Mouse (Mus musculus): ENCODE results near the gene Bricd5. TPM values are rescaled to one million over a fixed set of nuclear protein-coding genes. Genes with fewer than 3 reads are reported as not detected.
A peak's percentile ranks its signal among the peaks of the same experiment; 100 is the strongest.

Gene Bricd5
- polyA plus RNA-seq, 1 experiment from 2014 or later, result not detected

GRCm38 (mm10) chr17:24514270-24515257, 40.9 kb downstream of the Bricd5 start:
- H3K4me3 ChIP-seq (ENCODE audit: low read depth, low read length), result no peak overlapping the region
- WGBS, result 87% methylated on average over 24 of the region's 24 CpGs
- peak overlapping the region; percentile 12; the same call in 1 of the 2 replicates for H3K27ac ChIP-seq (ENCODE audit: low read length)
- H3K9me3 ChIP-seq (ENCODE audit: control insufficient read depth, low read depth, low read length), result no peaks in the 10 kb centered on the region
- no peak for ATAC-seq (ENCODE audit: insufficient number of reproducible peaks, insufficient read depth, low FRiP score, low read depth)
- H3K27me3 ChIP-seq (ENCODE audit: control insufficient read depth, insufficient read depth, low read length), result no peaks in the 10 kb centered on the region
- H3K36me3 ChIP-seq (ENCODE audit: control insufficient read depth, insufficient read depth, low read length), result peaks cover 66% of the 10 kb centered on the region
- no peaks in the 10 kb centered on the region for H3K4me1 ChIP-seq (ENCODE audit: control insufficient read depth, insufficient read depth, low read length)
- no peak overlapping the region for H3K9ac ChIP-seq (replicated peaks; ENCODE audit: low read depth, low read length)
- H3K4me2 ChIP-seq (replicated peaks; ENCODE audit: low read depth, low read length), result no peak overlapping the region

- Histone ChIP-seq H3K9ac (replicated peaks; ENCODE audit: low read depth, low read length) (no peak overlapping the region), H3K27ac (ENCODE audit: low read length) (no peak overlapping the region), H3K4me1 (ENCODE audit: control insufficient read depth, insufficient read depth, low read length) (no peaks in the 10 kb centered on the region), H3K9me3 (ENCODE audit: control insufficient read depth, low read depth, low read length) (no peaks in the 10 kb centered on the region), H3K36me3 (ENCODE audit: control insufficient read depth, insufficient read depth, low read length) (peaks cover 29% of the 10 kb centered on the region), H3K27me3 (ENCODE audit: control insufficient read depth, insufficient read depth, low read length) (no peaks in the 10 kb centered on the region), H3K4me3 (ENCODE audit: low read depth, low read length) (no peak overlapping the region), H3K4me2 (replicated peaks; ENCODE audit: low read depth, low read length) (no peak overlapping the region)
- no peak for ATAC-seq (ENCODE audit: insufficient number of reproducible peaks, insufficient read depth, low FRiP score, low read depth)
- WGBS, result 87% methylated on average over 4 of the region's 4 CpGs
These were observed 46.8 kb downstream of the Bricd5 start for GRCm38 (mm10) chr17:24520450-24520849.

GRCm38 (mm10) chr17:24524734-24525133, 51.0 kb downstream of the Bricd5 start:
- H3K4me3 ChIP-seq (ENCODE audit: low read depth, low read length), result no peak overlapping the region
- H3K9me3 ChIP-seq (ENCODE audit: control insufficient read depth, low read depth, low read length), result no peaks in the 10 kb centered on the region
- H3K9ac ChIP-seq (replicated peaks; ENCODE audit: low read depth, low read length), result 0 out of 2 replicates have a peak overlapping the region, but pooled peaks have one; percentile 6
- peaks cover 7% of the 10 kb centered on the region for H3K36me3 ChIP-seq (ENCODE audit: control insufficient read depth, insufficient read depth, low read length)
- no peaks in the 10 kb centered on the region for H3K27me3 ChIP-seq (ENCODE audit: control insufficient read depth, insufficient read depth, low read length)
- H3K4me2 ChIP-seq (replicated peaks; ENCODE audit: low read depth, low read length), result no peak overlapping the region
- H3K4me1 ChIP-seq (ENCODE audit: control insufficient read depth, insufficient read depth, low read length), result peaks cover 12% of the 10 kb centered on the region
- peak overlapping the region; percentile 27; the same call in 1 of the 2 replicates for H3K27ac ChIP-seq (ENCODE audit: low read length)
- 60% methylated on average over 2 of the region's 2 CpGs for WGBS
- ATAC-seq (ENCODE audit: insufficient number of reproducible peaks, insufficient read depth, low FRiP score, low read depth), result no peak

Other genes starting within 250 kb of the Bricd5 start
- gene Ccnf, start 222.4 kb upstream of the Bricd5 start, polyA plus RNA-seq (2014; fragmentation: Nextera tagmentation; extraction: Ambion mirVana), result 57.6 and 67.1 TPM in 2 replicates
- gene Abca17, start 122.8 kb upstream of the Bricd5 start, polyA plus RNA-seq (2014; fragmentation: Nextera tagmentation; extraction: Ambion mirVana), result not detected in 2 replicates
- gene Abca3, start 121.9 kb upstream of the Bricd5 start, polyA plus RNA-seq (2014; fragmentation: Nextera tagmentation; extraction: Ambion mirVana), result 16.3 and 16.4 TPM in 2 replicates
- gene Rnps1, start 59.3 kb upstream of the Bricd5 start, polyA plus RNA-seq (2014; fragmentation: Nextera tagmentation; extraction: Ambion mirVana), result 254 and 265 TPM in 2 replicates
- gene Eci1, start 47.2 kb upstream of the Bricd5 start, polyA plus RNA-seq (2014; fragmentation: Nextera tagmentation; extraction: Ambion mirVana), result 98.1 and 112 TPM in 2 replicates
- gene Dnase1l2, start 30.8 kb upstream of the Bricd5 start, polyA plus RNA-seq (2014; fragmentation: Nextera tagmentation; extraction: Ambion mirVana), result 2.6 and 3.1 TPM in 2 replicates
- 25.1 and 28.5 TPM in 2 replicates for gene E4f1, start 3.6 kb upstream of the Bricd5 start, polyA plus RNA-seq (2014; fragmentation: Nextera tagmentation; extraction: Ambion mirVana)
- 51.7 and 57.0 TPM in 2 replicates for gene Pgp, start 3.5 kb upstream of the Bricd5 start, polyA plus RNA-seq (2014; fragmentation: Nextera tagmentation; extraction: Ambion mirVana)
- 39.7 and 46.2 TPM in 2 replicates for gene Mlst8, start 5.2 kb downstream of the Bricd5 start, polyA plus RNA-seq (2014; fragmentation: Nextera tagmentation; extraction: Ambion mirVana)
- 2.7 and 3.8 TPM in 2 replicates for gene Caskin1, start 14.7 kb downstream of the Bricd5 start, polyA plus RNA-seq (2014; fragmentation: Nextera tagmentation; extraction: Ambion mirVana)
- 87.6 and 97.3 TPM in 2 replicates for gene Traf7, start 54.1 kb downstream of the Bricd5 start, polyA plus RNA-seq (2014; fragmentation: Nextera tagmentation; extraction: Ambion mirVana)
- 3.0 and 3.2 TPM in 2 replicates for gene Rab26, start 60.3 kb downstream of the Bricd5 start, polyA plus RNA-seq (2014; fragmentation: Nextera tagmentation; extraction: Ambion mirVana)
- gene Pkd1, start 76.0 kb downstream of the Bricd5 start, polyA plus RNA-seq (2014; fragmentation: Nextera tagmentation; extraction: Ambion mirVana), result 27.3 and 35.9 TPM in 2 replicates
- 57.1 and 57.7 TPM in 2 replicates for gene Tsc2, start 158.7 kb downstream of the Bricd5 start, polyA plus RNA-seq (2014; fragmentation: Nextera tagmentation; extraction: Ambion mirVana)
- 18.1 and 19.6 TPM in 2 replicates for gene Nthl1, start 158.8 kb downstream of the Bricd5 start, polyA plus RNA-seq (2014; fragmentation: Nextera tagmentation; extraction: Ambion mirVana)
- 44.9 and 47.7 TPM in 2 replicates for gene Slc9a3r2, start 176.4 kb downstream of the Bricd5 start, polyA plus RNA-seq (2014; fragmentation: Nextera tagmentation; extraction: Ambion mirVana)
- gene Npw, start 184.6 kb downstream of the Bricd5 start, polyA plus RNA-seq (2014; fragmentation: Nextera tagmentation; extraction: Ambion mirVana), result 0.42 and 0.90 TPM in 2 replicates
- gene Zfp598, start 195.8 kb downstream of the Bricd5 start, polyA plus RNA-seq (2014; fragmentation: Nextera tagmentation; extraction: Ambion mirVana), result 24.8 and 26.5 TPM in 2 replicates
- 5.6 and 6.3 TPM in 2 replicates for gene Syngr3, start 216.1 kb downstream of the Bricd5 start, polyA plus RNA-seq (2014; fragmentation: Nextera tagmentation; extraction: Ambion mirVana)
- gene Gfer, start 222.3 kb downstream of the Bricd5 start, polyA plus RNA-seq (2014; fragmentation: Nextera tagmentation; extraction: Ambion mirVana), result 38.5 and 40.8 TPM in 2 replicates
- gene Noxo1, start 222.3 kb downstream of the Bricd5 start, polyA plus RNA-seq (2014; fragmentation: Nextera tagmentation; extraction: Ambion mirVana), result 3.2 and 3.8 TPM in 2 replicates
- 67.8 and 72.1 TPM in 2 replicates for gene Tbl3, start 233.8 kb downstream of the Bricd5 start, polyA plus RNA-seq (2014; fragmentation: Nextera tagmentation; extraction: Ambion mirVana)
- gene Rnf151, start 244.2 kb downstream of the Bricd5 start, polyA plus RNA-seq (2014; fragmentation: Nextera tagmentation; extraction: Ambion mirVana), result not detected in 2 replicates
- 1,483 and 1,587 TPM in 2 replicates for gene Rps2, start 244.2 kb downstream of the Bricd5 start, polyA plus RNA-seq (2014; fragmentation: Nextera tagmentation; extraction: Ambion mirVana)

All from stomach, embryonic 14.5 days (tissue).